In genomic region chr9:31543691-31544052, GRCm38 (mm10) we compare ENCODE assay signal across 14 mouse cellular contexts.
DNase-seq lines count a peak whose midpoint lies in the region; ATAC-seq lines count a peak whose summit lies in the region.
"Had no signal": no experiment of that assay in that cellular context is flagged by ENCODE, and none has a peak within 500 bp of the region (broad histone marks: within the 10 kb centered on the region; RNA-seq: fewer than 3 reads in every experiment).

No protein-coding gene starts in this region.

- no peak overlapping the region for H3K27ac ChIP-seq in embryonic facial prominence, embryonic 11.5 days (replicated peaks; ENCODE audit: low read depth, low read length)
- no peak overlapping the region for H3K27ac ChIP-seq in embryonic facial prominence, embryonic 10.5 days (replicated peaks)
- H3K27ac ChIP-seq in kidney, embryonic 16.5 days (ENCODE audit: low read length) = no peak overlapping the region
- no peak overlapping the region for H3K27ac ChIP-seq in forebrain, embryonic 15.5 days (replicated peaks)
- H3K27ac ChIP-seq in limb, embryonic 12.5 days = no peak overlapping the region
- H3K27ac ChIP-seq: embryonic facial prominence, embryonic 15.5 days; heart, embryonic 15.5 days; liver, embryonic 12.5 days; stomach, embryonic 15.5 days had no signal

- peak; percentile 29; the same call in 1 of the 2 replicates for ATAC-seq in embryonic facial prominence, embryonic 11.5 days (replicated peaks; ENCODE audit: insufficient number of reproducible peaks, low FRiP score, low TSS enrichment, low read depth)
- peak; percentile 19; the same call in 1 of the 2 replicates for ATAC-seq in kidney, embryonic 16.5 days (ENCODE audit: low FRiP score, low TSS enrichment)
- peak; percentile 46 for ATAC-seq in forebrain, embryonic 15.5 days (replicated peaks)
- ATAC-seq in limb, embryonic 12.5 days (ENCODE audit: insufficient number of reproducible peaks, insufficient read depth, low FRiP score, low TSS enrichment, low read depth) = 0 out of 2 replicates have a peak, but pooled peaks have one; percentile 10

- no peak overlapping the region for H3K4me3 ChIP-seq in embryonic facial prominence, embryonic 11.5 days (ENCODE audit: low read depth, low read length)
- no peak overlapping the region for H3K4me3 ChIP-seq in embryonic facial prominence, embryonic 10.5 days
- H3K4me3 ChIP-seq in kidney, embryonic 16.5 days (ENCODE audit: low read length) = no peak overlapping the region
- no peak overlapping the region for H3K4me3 ChIP-seq in forebrain, embryonic 15.5 days
- H3K4me3 ChIP-seq in limb, embryonic 12.5 days (replicated peaks) = no peak overlapping the region
- H3K4me3 ChIP-seq: embryonic facial prominence, embryonic 15.5 days; heart, embryonic 15.5 days; liver, embryonic 12.5 days; stomach, embryonic 15.5 days had no signal

- no peaks in the 10 kb centered on the region for H3K4me1 ChIP-seq in embryonic facial prominence, embryonic 11.5 days (ENCODE audit: control insufficient read depth, insufficient read depth, low read length)
- H3K4me1 ChIP-seq in embryonic facial prominence, embryonic 10.5 days = no peaks in the 10 kb centered on the region
- H3K4me1 ChIP-seq in kidney, embryonic 16.5 days (ENCODE audit: insufficient read depth, low read length) = no peaks in the 10 kb centered on the region
- no peaks in the 10 kb centered on the region for H3K4me1 ChIP-seq in forebrain, embryonic 15.5 days
- no peaks in the 10 kb centered on the region for H3K4me1 ChIP-seq in limb, embryonic 12.5 days (replicated peaks)
- H3K4me1 ChIP-seq: embryonic facial prominence, embryonic 15.5 days; heart, embryonic 15.5 days; liver, embryonic 12.5 days; stomach, embryonic 15.5 days had no signal

- no peaks in the 10 kb centered on the region for H3K36me3 ChIP-seq in embryonic facial prominence, embryonic 11.5 days (replicated peaks; ENCODE audit: control insufficient read depth, insufficient read depth, low read depth, low read length)
- no peaks in the 10 kb centered on the region for H3K36me3 ChIP-seq in embryonic facial prominence, embryonic 10.5 days (replicated peaks)
- no peaks in the 10 kb centered on the region for H3K36me3 ChIP-seq in kidney, embryonic 16.5 days (ENCODE audit: insufficient read depth, low read length)
- no peaks in the 10 kb centered on the region for H3K36me3 ChIP-seq in forebrain, embryonic 15.5 days
- H3K36me3 ChIP-seq in limb, embryonic 12.5 days = no peaks in the 10 kb centered on the region
- H3K36me3 ChIP-seq: embryonic facial prominence, embryonic 15.5 days; G1E; heart, embryonic 15.5 days; liver, embryonic 12.5 days; stomach, embryonic 15.5 days had no signal

- no peaks in the 10 kb centered on the region for H3K27me3 ChIP-seq in embryonic facial prominence, embryonic 11.5 days (ENCODE audit: control insufficient read depth, insufficient read depth, low read length)
- H3K27me3 ChIP-seq in embryonic facial prominence, embryonic 10.5 days (replicated peaks; ENCODE audit: low read depth, poor library complexity, severe bottlenecking) = no peaks in the 10 kb centered on the region
- H3K27me3 ChIP-seq in kidney, embryonic 16.5 days (ENCODE audit: insufficient read depth, low read length) = 0 out of 2 replicates have a peak, but pooled peaks cover 4% of the 10 kb centered on the region
- no peaks in the 10 kb centered on the region for H3K27me3 ChIP-seq in forebrain, embryonic 15.5 days
- no peaks in the 10 kb centered on the region for H3K27me3 ChIP-seq in limb, embryonic 12.5 days
- H3K27me3 ChIP-seq: embryonic facial prominence, embryonic 15.5 days; heart, embryonic 15.5 days; liver, embryonic 12.5 days; stomach, embryonic 15.5 days had no signal

- H3K9me3 ChIP-seq in embryonic facial prominence, embryonic 11.5 days (replicated peaks; ENCODE audit: control insufficient read depth, low read length) = no peaks in the 10 kb centered on the region
- no peaks in the 10 kb centered on the region for H3K9me3 ChIP-seq in embryonic facial prominence, embryonic 10.5 days
- no peaks in the 10 kb centered on the region for H3K9me3 ChIP-seq in kidney, embryonic 16.5 days (ENCODE audit: low read length)
- H3K9me3 ChIP-seq in forebrain, embryonic 15.5 days = no peaks in the 10 kb centered on the region
- H3K9me3 ChIP-seq in limb, embryonic 12.5 days = no peaks in the 10 kb centered on the region
- H3K9me3 ChIP-seq: embryonic facial prominence, embryonic 15.5 days; G1E; heart, embryonic 15.5 days; liver, embryonic 12.5 days; stomach, embryonic 15.5 days had no signal

- H3K9ac ChIP-seq in embryonic facial prominence, embryonic 11.5 days (replicated peaks; ENCODE audit: low read length) = no peak overlapping the region
- H3K9ac ChIP-seq in kidney, embryonic 16.5 days (replicated peaks; ENCODE audit: low read length) = no peak overlapping the region
- no peak overlapping the region for H3K9ac ChIP-seq in forebrain, embryonic 15.5 days (replicated peaks)
- no peak overlapping the region for H3K9ac ChIP-seq in limb, embryonic 12.5 days (replicated peaks)
- H3K9ac ChIP-seq: embryonic facial prominence, embryonic 15.5 days; heart, embryonic 15.5 days; liver, embryonic 12.5 days; lung, embryonic 14.5 days; stomach, embryonic 15.5 days had no signal

- H3K4me2 ChIP-seq in embryonic facial prominence, embryonic 11.5 days (ENCODE audit: low read depth, low read length) = no peak overlapping the region
- no peak overlapping the region for H3K4me2 ChIP-seq in kidney, embryonic 16.5 days (replicated peaks; ENCODE audit: low read depth, low read length)
- no peak overlapping the region for H3K4me2 ChIP-seq in forebrain, embryonic 15.5 days (replicated peaks)
- no peak overlapping the region for H3K4me2 ChIP-seq in limb, embryonic 12.5 days
- H3K4me2 ChIP-seq: embryonic facial prominence, embryonic 15.5 days; heart, embryonic 15.5 days; liver, embryonic 12.5 days; lung, embryonic 14.5 days; stomach, embryonic 15.5 days had no signal

- WGBS in embryonic facial prominence, embryonic 11.5 days = 66% methylated on average over 6 of the region's 6 CpGs
- WGBS in embryonic facial prominence, embryonic 10.5 days = 68% methylated on average over 6 of the region's 6 CpGs
- 69% methylated on average over 6 of the region's 6 CpGs for WGBS in kidney, embryonic 16.5 days
- WGBS in forebrain, embryonic 15.5 days = 66% methylated on average over 6 of the region's 6 CpGs
- WGBS in limb, embryonic 12.5 days = 70% methylated on average over 6 of the region's 6 CpGs

- DNase-seq in embryonic facial prominence, embryonic 11.5 days (ENCODE audit: low spot score) = no peak
- DNase-seq in embryonic facial prominence, embryonic 10.5 days (ENCODE audit: low spot score) = no peak
- DNase-seq in kidney, postnatal 10 days = no peak
- no peak for DNase-seq in adrenal gland, postnatal 10 days
- DNase-seq in right cerebral cortex, adult 18-20 months = no peak
